Mouse (Mus musculus): ENCODE measurements around the gene Gm20388.

Gm20388 gene

DNA sequence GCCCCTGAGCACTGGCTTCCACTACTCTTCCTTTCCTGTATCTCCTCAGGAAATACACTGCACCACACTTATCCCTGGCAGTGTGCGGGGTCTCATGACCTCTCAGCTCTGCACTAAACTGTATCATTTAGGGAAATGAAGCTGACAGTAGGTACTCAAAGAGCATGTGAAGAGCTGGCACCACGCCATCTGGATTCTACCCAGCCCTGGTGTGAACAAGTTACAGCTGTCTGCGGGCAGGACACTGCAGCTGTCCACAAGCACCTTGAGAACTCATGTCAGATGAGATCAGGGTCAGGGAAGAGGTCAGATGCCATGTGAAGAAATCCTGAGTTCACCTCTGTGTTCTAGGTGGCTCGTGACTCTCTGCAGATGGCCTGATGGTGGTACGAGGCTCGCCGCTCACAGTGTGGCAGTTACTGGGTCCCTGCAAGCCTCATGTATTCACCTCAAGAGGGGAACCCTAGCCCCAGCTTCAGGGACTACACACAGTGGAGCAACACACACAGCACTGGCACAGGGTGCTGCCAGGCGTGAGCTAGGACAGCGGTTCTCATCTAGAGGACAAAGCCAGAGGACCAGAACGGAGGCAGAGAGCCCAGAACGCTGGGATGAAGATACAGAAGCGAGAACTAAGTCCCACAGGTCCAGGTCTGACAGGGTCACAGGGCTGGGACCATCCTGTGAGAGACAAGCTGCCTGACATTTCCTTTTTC is 1710.3 kb downstream of the Gm20388 start:
- DNase-seq, result no peak

GRCm38 (mm10) chr8:121621879-121622278 is 1711.2 kb downstream of the Gm20388 start:
- no peak for DNase-seq

DNA sequence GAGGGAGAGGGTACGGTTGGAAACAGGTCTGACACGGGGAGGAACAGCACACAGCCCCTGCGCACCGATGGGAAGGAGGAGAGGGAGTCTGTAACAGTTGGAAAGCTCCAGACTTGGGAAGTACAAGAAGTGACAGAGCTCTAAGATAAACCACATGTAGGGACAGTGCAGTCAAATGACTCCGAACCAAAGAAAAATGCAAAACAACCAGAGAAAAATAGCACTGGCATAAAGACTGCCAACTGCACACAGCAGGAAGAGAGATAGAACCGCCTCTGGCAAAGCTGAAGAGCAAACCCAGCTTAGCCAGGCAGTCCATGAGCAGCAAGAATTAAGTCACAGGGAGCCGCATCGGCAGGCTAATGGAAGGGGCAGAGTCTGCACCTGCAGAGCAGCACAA is 1712.4 kb downstream of the Gm20388 start:
- no peak for DNase-seq

GRCm38 (mm10) chr8:121628681-121629080 is 1718.0 kb downstream of the Gm20388 start:
- DNase-seq, result no peak

DNA sequence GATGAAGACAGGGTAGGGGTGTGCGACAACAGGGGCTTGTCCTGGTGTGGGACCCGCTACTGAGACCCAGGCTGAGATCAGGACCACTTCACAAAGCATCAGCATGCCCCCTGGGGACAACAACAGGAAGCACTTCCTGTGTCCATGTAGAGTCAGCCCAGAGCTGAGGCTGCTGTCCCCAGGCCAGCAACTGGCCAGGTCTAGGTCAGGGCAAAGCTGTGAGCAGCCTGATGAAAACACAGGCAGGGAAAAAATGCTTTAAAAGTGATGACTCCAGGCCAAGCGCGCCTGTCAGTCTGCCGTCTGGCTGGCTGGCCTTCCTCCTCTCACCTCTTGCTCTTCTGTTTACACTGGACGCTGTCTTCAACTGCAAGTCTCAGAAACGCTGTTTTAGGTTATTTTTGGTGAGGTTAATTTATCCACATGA is 1721.0 kb downstream of the Gm20388 start:
- no peak for DNase-seq

DNA sequence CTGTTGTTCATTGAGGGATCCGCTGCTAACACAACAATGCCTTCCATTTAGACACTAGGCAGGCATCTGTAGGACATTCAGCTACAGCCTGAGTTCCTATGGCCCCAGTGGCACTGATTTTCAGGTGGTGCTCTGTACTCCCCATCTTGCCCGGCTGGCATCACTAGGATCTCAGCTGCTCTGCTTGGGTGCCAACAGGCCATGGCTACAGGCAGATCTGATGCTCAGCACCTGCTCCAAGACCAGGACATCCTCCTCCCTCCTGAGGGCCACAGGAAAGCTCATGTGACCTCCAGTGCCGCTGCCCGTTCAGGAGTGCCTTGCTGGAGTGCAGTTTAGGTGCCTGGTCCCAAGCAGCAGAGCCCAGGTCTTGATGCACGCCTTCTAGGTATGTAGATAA is 1721.8 kb downstream of the Gm20388 start:
- DNase-seq, result no peak

- DNase-seq, result no peak
These were observed 1724.9 kb downstream of the Gm20388 start for GRCm38 (mm10) chr8:121635534-121635933.

GRCm38 (mm10) chr8:121636180-121636579 is 1725.5 kb downstream of the Gm20388 start:
- DNase-seq, result no peak

DNA sequence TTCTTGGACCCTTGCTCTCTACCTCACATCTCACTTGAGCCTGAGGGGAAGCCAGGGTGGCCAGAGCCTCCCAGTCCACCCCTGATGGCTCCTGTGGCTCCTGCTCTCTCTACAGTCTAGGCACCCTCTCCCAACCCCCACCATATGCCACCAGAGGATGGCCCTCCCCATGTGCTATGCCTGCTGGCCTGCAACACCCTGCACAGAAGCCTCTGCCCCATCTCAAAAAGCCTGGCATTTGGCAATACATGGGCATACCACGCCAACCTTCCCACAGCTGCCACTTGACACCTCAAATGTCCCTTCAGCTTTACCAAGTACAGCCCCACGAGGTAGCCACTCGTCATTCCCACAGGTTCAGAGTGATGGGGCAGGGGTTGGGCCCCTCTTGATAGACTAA is 1732.2 kb downstream of the Gm20388 start:
- DNase-seq, result no peak

DNA sequence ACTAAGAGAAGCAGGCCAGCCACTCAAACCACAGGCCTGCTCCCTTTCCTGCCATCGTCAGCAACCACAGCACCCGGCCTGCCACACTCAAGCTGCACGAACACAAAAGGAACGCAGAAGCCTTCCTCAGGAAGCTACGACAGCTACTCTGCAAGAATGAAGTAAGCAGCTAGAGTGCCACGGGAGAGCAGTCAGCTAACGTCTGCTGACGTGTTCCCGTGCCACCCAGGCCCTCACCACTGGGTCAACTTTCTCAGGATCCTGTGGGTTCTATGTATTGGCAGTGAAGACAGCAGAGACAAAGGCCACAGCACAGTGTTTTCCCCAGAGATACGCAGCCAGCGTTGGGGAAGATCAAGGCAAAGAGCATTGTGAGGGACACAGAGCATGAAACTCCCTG is 1732.7 kb downstream of the Gm20388 start:
- DNase-seq, result no peak

DNA sequence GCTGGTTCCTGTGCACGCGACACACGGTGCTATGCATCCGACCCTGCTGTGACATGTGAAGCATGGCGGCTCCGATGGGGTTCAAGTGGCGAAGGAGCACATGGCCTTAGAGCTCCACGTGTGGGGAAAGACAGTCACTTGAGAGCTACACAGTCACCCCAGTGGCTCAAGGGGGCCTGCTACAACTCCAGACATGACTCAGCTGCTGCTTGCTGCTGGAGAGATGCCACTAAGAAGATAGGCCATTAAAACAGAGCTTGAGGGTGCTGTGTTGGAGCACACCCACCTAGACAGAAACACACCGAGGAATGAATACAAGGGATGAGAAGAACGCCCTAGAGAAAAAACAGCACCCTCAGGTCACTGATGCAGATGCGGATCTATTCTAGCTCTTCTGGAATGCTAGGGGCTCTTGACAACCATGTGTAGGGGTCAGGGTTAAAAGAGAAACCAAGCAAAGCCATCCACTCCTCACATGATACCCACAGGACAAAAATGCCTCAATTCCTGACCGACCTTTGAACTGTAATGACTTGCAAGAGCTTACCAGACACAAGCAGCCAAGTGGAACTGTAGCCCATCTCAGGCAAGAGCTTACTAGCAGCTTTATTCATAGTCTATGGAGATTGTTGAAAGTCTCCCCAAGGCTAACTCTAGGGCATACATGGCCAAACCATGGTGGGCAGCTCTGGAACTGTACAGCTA is 1737.0 kb downstream of the Gm20388 start:
- DNase-seq, result no peak

- DNase-seq, result no peak
These were observed 1737.8 kb downstream of the Gm20388 start for GRCm38 (mm10) chr8:121648451-121648850.

DNA sequence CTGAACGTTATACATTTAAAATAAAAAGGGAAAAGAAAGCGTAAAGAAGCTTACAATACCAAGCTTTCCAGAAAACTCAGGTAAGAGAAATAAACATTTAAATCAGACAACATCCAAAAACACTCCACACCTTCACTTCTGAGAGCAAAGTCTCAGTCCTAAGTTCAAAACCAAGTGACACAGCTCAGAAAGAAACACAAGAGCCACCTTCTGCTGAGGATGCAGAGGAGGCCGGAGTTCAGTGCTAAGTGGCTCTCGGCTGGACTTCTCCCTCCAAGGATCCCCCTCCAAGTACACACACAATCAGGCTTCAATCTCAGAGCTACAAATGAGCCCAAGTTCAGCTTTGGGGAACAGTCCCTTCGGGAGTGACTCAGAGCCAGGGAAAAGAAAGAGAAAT is 1738.8 kb downstream of the Gm20388 start:
- no peak for DNase-seq

DNA sequence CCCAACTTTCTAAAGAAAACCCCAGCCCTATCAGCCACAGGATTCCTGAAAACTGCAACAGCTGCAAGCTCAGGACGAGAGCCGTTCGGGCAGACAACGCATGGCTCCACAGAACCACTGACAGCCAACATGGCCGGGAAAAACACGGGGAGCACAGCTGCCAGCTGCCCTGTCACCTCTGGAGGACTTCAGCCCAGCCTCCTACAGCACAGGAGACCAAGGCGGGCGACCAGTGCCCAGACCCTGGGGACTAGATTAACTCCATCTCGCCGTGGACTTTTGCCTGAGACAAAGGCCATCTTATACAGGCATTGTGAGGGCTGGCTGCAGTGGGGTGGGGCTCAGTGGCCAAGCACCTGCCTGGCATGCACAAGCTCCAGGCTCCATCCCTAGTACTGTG is 1739.3 kb downstream of the Gm20388 start:
- no peak for DNase-seq

GRCm38 (mm10) chr8:121650389-121651307 is 1740.0 kb downstream of the Gm20388 start:
- no peak for DNase-seq

- peak; percentile 36 for DNase-seq
These were observed 1740.8 kb downstream of the Gm20388 start for GRCm38 (mm10) chr8:121651308-121651873.

GRCm38 (mm10) chr8:121651874-121652361 is 1741.3 kb downstream of the Gm20388 start:
- DNase-seq, result peak; percentile 71

- peak; percentile 99 for DNase-seq
These were observed 1742.2 kb downstream of the Gm20388 start, which contains the start of gene Zcchc14 for GRCm38 (mm10) chr8:121652774-121653323. Gene Zcchc14 (minus strand): TSS chr8:121652901.

DNA sequence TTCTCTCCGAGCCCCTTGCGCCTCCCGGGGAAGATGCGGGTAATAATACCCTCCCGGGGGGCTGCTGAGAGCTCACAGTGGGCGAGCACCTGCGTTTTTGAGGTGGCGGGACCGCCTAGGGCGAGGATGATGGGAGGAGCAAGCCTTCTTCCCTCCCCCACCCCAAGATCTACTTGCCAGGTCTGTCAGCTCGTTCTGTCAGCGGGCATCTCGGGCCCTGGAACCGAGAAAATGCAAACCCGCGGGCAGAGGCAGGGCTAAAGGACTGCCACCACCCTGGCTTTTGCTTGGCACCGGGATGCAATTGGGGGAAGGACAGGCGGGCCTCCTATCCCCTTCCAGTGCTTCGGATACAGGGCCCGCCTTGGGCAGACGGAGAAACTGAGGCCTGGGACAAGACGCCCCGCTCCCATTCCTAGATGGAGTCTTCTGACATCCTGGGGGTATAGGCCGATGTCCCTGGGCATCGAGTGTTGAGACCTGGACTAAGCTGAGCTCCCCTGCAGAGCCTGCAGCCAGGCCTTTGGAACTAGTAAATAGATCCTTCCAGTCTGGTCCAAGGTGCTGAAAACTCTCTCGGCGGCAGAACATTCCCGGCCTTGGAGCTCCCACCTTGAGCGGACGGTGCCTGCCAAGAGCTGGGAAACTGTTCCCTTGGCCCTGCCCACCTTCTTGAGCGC is 1742.8 kb downstream of the Gm20388 start:
- peak; percentile 55 for DNase-seq

GRCm38 (mm10) chr8:121654131-121654530 is 1743.5 kb downstream of the Gm20388 start:
- no peak for DNase-seq

- DNase-seq, result no peak
These were observed 1744.4 kb downstream of the Gm20388 start for GRCm38 (mm10) chr8:121654966-121655494.

DNA sequence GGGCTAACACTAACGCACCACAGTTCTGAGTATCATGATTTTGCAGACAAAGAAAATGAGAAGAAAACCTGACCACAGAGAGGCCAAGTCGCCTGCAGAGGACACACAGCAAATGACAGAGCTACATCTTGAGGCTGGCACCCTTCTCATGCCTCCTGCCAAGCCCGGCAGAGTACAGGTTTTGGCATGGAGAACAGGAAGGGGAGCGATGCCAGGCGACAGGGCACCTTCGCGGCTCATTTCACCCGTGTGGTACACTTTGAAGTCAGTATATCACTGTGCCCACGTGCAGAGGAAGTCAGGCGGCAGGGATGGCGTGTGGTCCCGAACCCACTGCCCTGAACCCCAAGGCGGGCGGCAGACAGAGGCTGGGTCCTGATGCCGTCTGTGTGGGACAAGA is 1750.0 kb downstream of the Gm20388 start:
- no peak for DNase-seq
